Mouse (Mus musculus) small intestine, adult 2 months (tissue): ENCODE data around the gene Osbpl3. TPM values are rescaled to one million over a fixed set of nuclear protein-coding genes. Genes with fewer than 3 reads are reported as not detected.
"Not testable (repeated sequence)": the region's sequence is repeated elsewhere in the genome, so short reads cannot be mapped to it uniquely, and the experiment has no call there.

Experiments
- H3K27ac ChIP-seq: fragments of 200-500 bp; 2 replicates; pipeline ENCODE4 v1.5.1; 2012; ENCODE audit warnings: low read depth, low read length, control low read depth, inconsistent platforms; ENCODE audit not compliant: insufficient read depth
- H3K27me3 ChIP-seq: fragments of 200-500 bp; 2 replicates; pipeline ENCODE4 v1.6.1; 2012; ENCODE audit warnings: mild to moderate bottlenecking, moderate library complexity, low read length, inconsistent platforms; ENCODE audit not compliant: control insufficient read depth, insufficient read depth
- H3K36me3 ChIP-seq: fragments of 200-500 bp; 2 replicates; pipeline ENCODE4 v1.6.1; 2012; ENCODE audit warnings: mild to moderate bottlenecking, low read length, control low read depth, inconsistent platforms; ENCODE audit not compliant: control insufficient read depth, insufficient read depth
- H3K4me1 ChIP-seq: fragments of 200-500 bp; 2 replicates; pipeline ENCODE4 v1.6.1; 2012; ENCODE audit warnings: low read length, inconsistent platforms, mixed read lengths; ENCODE audit not compliant: control insufficient read depth, insufficient read depth, insufficient read length
- H3K4me3 ChIP-seq: fragments of 200-500 bp; 2 replicates; pipeline ENCODE4 v1.5.1; 2012; ENCODE audit warnings: low read depth, mild to moderate bottlenecking, control low read depth, inconsistent platforms, low read length, moderate library complexity
- CTCF ChIP-seq: fragments of 200-500 bp; IDR thresholded peaks from 2 replicates; pipeline ENCODE4 v1.5.1; 2012; ENCODE audit warnings: low read depth, mild to moderate bottlenecking, control low read depth, inconsistent platforms, low read length, moderate library complexity, mixed read lengths; ENCODE audit not compliant: insufficient replicate concordance, insufficient read length; ENCODE audit errors: extremely low read depth
- POLR2A ChIP-seq: fragments of 200-500 bp; IDR thresholded peaks from 2 replicates; pipeline ENCODE4 v1.6.1; 2012; ENCODE audit warnings: low read depth, mild to moderate bottlenecking, control low read depth, inconsistent platforms, low read length, moderate library complexity
- WGBS: fragments of 180-500 bp; shearing (Covaris S2); methylation state at CpG from one replicate; pipeline ENCODE4 v1.1.7; 2018; 5-methylcytosine and 5-hydroxymethylcytosine counted together
- polyA plus RNA-seq: library from polyadenylated mRNA; depleted of rRNA; stranded (reverse); fragments of >200 nt; gene quantifications from 2 replicates; pipeline ENCODE4 v1.2.3, GENCODE M21; 2012

The Osbpl3 gene
- polyA plus RNA-seq, 1 experiment, result 13.9 TPM

DNA sequence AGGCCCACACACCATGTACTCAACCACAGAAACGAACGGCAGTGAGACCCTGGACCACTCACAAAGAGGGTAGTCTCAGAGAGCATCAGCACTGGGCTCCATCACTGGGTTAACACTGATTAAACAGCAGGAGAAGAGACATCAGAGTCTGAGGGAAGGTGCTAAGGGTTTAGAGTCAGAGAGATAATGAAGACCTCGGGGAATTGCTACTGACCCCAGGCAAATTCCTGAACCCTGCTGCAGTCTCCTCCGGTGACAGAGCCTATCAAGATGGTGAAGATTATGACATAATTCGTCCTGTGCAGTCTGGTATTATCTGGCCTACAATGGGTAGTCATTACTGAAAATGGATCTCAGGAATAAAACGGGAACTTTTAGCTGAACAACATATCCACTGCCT lies 2.4 kb downstream of the Osbpl3 start:
- Histone ChIP-seq H3K36me3 (no peaks in the 10 kb centered on the region), H3K4me3 (no peak overlapping the region), H3K27me3 (no peaks in the 10 kb centered on the region), H3K27ac (no peak overlapping the region), H3K4me1 (peaks cover 16% of the 10 kb centered on the region)
- 75% methylated on average over 6 of the region's 6 CpGs for WGBS
- TF ChIP-seq POLR2A, result no peak
- no peak for TF ChIP-seq CTCF

DNA sequence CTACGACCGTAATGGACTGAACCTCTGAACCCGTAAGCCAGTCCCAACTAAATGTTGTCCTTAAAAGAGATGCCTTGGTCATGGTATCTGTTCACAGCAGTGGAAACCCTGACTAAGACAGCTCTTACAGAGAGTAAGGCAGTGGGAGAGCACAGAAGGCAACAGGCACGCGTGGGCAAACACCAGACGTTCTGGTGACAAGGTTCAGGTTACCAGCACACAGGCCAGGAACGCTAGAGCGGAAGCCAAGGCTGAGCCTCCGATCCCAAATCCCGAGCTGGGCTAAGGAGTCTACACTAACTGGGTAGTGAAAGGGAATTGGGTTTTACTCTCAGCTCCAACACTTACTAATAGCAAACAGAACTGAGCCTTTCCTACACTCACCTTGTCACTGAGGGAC lies 3.8 kb downstream of the Osbpl3 start:
- H3K36me3 ChIP-seq, result no peaks in the 10 kb centered on the region
- H3K4me1 ChIP-seq, result peaks cover 10% of the 10 kb centered on the region
- H3K27ac ChIP-seq, result no peak overlapping the region
- 95% methylated on average over 10 of the region's 10 CpGs for WGBS
- no peak overlapping the region for H3K4me3 ChIP-seq
- no peaks in the 10 kb centered on the region for H3K27me3 ChIP-seq
- TF ChIP-seq CTCF (no peak), POLR2A (no peak)

DNA sequence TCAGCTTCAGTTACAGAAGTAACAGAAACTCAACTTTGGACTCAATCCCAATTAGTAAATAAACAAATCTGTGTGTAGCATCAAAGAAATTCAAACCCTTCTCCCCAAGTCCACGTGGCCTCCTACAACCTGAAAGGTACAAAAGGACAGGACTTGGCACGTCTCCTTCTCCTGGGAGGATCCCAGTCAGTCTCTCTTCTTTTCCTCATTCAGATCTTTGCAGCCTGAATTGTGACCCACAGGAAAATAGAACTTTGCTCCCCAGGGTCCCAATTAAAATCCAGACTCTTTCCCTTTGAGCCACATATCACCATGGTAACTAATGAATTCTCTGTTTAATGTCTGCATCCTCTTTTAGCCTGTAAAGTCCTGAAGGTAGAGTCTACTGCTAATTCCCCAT lies 10.4 kb downstream of the Osbpl3 start:
- peaks cover 10% of the 10 kb centered on the region; the same call in 1 of the 2 replicates for H3K4me1 ChIP-seq
- H3K4me3 ChIP-seq, result no peak overlapping the region
- no peaks in the 10 kb centered on the region for H3K27me3 ChIP-seq
- peak overlapping the region; percentile 30; the same call in 1 of the 2 replicates for H3K27ac ChIP-seq
- H3K36me3 ChIP-seq, result no peaks in the 10 kb centered on the region
- WGBS, result 8% methylated on average over 2 of the region's 2 CpGs
- no peak for TF ChIP-seq CTCF
- no peak for TF ChIP-seq POLR2A

DNA sequence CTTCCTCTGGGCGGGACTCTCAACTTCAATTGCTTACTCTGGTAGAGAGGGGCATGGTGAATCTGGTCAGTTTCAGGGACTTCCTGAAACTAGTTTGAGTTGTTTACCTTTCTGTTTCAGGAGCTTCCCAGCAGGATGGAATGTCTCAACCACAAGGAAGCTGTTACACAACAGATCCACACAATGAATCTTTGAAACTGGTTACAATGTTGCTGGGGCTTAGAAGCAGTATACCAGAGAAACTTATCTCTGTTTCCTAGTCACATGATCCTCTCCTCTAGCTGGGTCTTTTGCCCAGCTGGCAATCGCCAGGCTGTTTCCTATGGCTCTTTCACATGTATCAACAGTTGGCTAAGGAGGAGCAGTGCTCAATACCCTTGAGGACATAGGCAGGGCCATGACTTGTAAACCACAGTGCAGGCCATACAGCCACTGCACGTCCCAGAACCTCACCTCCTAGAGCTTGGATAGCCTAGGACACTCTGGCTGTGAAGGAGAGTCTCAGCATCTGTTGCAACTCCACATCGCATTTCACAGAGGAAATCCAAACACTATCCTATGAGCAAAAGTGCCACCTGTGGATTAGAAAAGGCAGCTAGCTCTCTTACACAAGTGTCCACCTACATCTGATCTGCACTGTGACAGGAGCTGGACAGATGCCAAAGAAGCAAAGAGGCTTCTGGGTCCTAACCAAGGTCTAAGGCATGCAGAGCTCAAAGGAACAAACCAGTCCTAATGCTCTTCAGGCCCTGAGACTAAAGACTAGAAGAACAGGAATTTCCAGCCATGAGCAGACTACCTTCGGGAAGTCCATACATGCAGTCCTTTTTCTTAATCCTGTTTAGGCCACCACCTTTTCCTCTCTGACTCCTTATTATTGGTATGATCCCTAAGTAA lies 14.8 kb downstream of the Osbpl3 start:
- Histone ChIP-seq H3K4me1 (peaks cover 16% of the 10 kb centered on the region; the same call in 1 of the 2 replicates), H3K4me3 (no peak overlapping the region), H3K27ac (no peak overlapping the region), H3K27me3 (no peaks in the 10 kb centered on the region), H3K36me3 (no peaks in the 10 kb centered on the region)
- 75% methylated on average over 5 of the region's 5 CpGs for WGBS
- TF ChIP-seq CTCF (no peak), POLR2A (no peak)

DNA sequence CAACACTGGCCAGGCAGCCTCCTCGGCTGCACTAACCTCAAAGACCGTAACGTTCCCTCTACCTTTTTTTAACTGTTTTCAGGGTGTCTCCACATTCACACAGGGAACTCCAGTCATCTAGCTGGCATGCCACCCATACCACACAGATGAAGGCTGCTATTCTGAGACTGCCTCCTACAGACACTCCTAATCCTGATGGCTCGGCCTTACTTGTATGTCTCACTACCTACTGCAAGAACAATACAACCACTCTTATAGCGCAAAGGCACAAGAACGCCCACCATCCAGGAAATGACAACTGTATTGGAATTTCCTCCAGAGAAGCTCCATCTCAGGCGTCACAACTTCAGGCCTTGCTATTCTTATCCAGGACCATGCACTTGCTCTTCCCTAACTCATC lies 15.8 kb downstream of the Osbpl3 start:
- no peak overlapping the region for H3K27ac ChIP-seq
- H3K4me1 ChIP-seq, result peaks cover 14% of the 10 kb centered on the region; the same call in 1 of the 2 replicates
- no peaks in the 10 kb centered on the region for H3K27me3 ChIP-seq
- H3K36me3 ChIP-seq, result no peaks in the 10 kb centered on the region
- H3K4me3 ChIP-seq, result no peak overlapping the region
- TF ChIP-seq POLR2A (no peak), CTCF (no peak)
- 93% methylated on average over 7 of the region's 7 CpGs for whole genome bisulfite sequencing

DNA sequence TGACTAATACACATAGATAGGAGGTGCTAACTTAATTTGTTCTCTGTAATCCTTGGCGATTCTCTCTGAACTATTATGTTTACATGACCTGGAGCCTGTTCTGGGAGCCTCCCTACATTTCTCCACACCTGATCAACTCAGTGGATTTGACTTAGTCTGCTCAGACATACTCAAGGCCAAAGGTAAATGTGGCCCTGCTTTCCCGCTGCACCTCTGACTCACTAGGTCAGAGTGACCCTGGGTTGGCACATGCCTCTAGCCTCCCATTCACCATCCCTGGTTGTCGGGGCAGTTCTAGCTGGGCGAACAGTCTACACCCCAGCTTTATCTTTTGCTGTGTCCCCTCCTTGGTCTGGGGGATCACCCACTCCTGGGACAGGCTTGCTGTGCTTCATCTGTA lies 17.1 kb downstream of the Osbpl3 start:
- H3K27me3 ChIP-seq, H3K4me3 ChIP-seq, H3K4me1 ChIP-seq, H3K27ac ChIP-seq, H3K36me3 ChIP-seq: not testable (repeated sequence)
- WGBS, result 61% methylated on average over 4 of the region's 4 CpGs

DNA sequence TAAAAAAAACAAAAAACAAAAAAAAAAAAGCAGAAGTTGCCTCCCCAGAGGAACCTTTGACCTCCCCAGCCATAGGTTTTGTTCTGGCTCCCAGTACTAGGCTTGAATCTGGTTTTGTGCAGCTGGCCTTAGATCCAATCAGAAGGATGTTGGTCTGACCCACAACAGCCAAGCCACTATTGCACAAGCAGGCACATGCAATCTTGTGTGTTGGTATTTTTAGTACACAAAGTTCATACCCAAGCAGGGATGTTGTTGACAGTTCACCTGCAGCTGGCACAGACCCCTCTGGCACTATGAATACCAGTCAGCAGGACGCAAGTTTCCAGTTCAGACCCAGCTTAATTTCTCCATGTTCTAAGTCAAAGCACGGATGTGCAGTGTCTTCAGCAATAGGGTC lies 18.2 kb downstream of the Osbpl3 start:
- H3K4me3 ChIP-seq, result no peak overlapping the region
- WGBS, result 93% methylated on average over 2 of the region's 2 CpGs
- peaks cover 12% of the 10 kb centered on the region for H3K4me1 ChIP-seq
- H3K27me3 ChIP-seq, result no peaks in the 10 kb centered on the region
- TF ChIP-seq POLR2A (no peak), CTCF (no peak)
- H3K36me3 ChIP-seq, result no peaks in the 10 kb centered on the region
- no peak overlapping the region for H3K27ac ChIP-seq

DNA sequence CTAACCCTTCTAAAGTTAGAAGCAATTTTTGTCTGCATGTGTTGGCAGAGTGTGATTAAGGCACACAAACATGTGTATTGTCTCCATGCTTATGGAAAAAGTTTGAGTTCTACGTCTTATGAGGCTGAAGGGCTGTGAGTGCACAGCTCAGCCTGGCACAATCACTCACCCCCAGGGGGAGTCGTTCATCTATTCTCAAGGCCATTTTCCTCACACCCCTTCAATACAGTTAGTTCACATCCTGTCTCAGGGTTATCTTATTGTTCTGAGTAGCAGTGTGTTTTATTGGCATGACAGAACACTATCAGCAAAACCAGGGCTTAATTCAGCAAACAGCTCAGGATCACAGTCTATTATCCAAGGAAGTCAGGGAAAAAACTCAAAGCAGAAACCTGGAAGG lies 19.3 kb downstream of the Osbpl3 start:
- no peaks in the 10 kb centered on the region for H3K36me3 ChIP-seq
- no peak overlapping the region for H3K4me3 ChIP-seq
- TF ChIP-seq CTCF (no peak), POLR2A (no peak)
- peaks cover 12% of the 10 kb centered on the region for H3K4me1 ChIP-seq
- 54% methylated on average over 2 of the region's 2 CpGs for WGBS
- H3K27me3 ChIP-seq, result no peaks in the 10 kb centered on the region
- H3K27ac ChIP-seq, result no peak overlapping the region
